ENCODE assay signal across 7 mouse cellular contexts in genomic region chr9:70656130-70657007, GRCm38 (mm10). TPM values are rescaled to one million over a fixed set of nuclear protein-coding genes. Genes with fewer than 3 reads are reported as not detected.
A peak's percentile ranks its signal among the peaks of the same experiment; 100 is the strongest.
DNase-seq lines count a peak whose midpoint lies in the region; ATAC-seq and TF ChIP-seq lines count a peak whose summit lies in the region.

Gm10642 (plus strand) TSS chr9:70656251.

- intact Hi-C loops in left cerebral cortex, postnatal 14 days (cut with DNase I), result no loop called here

- peaks cover 8% of the 10 kb centered on the region for H3K4me1 ChIP-seq in cortical plate, adult 2 months (ENCODE audit: control insufficient read depth, insufficient read depth, low read length)

- DNase-seq in adrenal gland, adult (ENCODE audit: inconsistent age in 2 of 2, low spot score in 1 of 2), result peak; percentile 60 to 84
- peak; percentile 34 for DNase-seq in gastrocnemius, postnatal 10 days
- peak; percentile 61 to 78 for DNase-seq in left cerebral cortex, postnatal 14 days (ENCODE audit: low spot score in 2 of 2)
- peak; percentile 30 to 63 for DNase-seq in right cerebral cortex, postnatal 36 days (ENCODE audit: low spot score in 2 of 2)

- H3K4me3 ChIP-seq in cortical plate, adult 2 months (ENCODE audit: insufficient read depth, low read length), result peak within 1 kb of the TSS; percentile 83

- no peak for TF ChIP-seq CTCF in cortical plate, adult 2 months (IDR thresholded peaks at IDR 0.05; ENCODE audit: extremely low read depth, insufficient read depth, low read length)

- 0 out of 2 replicates have a peak, but pooled peaks have one; percentile 46 for TF ChIP-seq POLR2A in cortical plate, adult 2 months (IDR thresholded peaks at IDR 0.05; ENCODE audit: extremely low read depth, insufficient read depth, low read length)

- H3K27ac ChIP-seq in cortical plate, adult 2 months (ENCODE audit: insufficient read depth, low read length), result peak within 1 kb of the TSS; percentile 98

- peak; percentile 50 for ATAC-seq in inflammation-experienced regulatory T-cells, adult 6 months
- ATAC-seq in megakaryocyte progenitor cell, adult 5-6 weeks (replicated peaks; ENCODE audit: poor library complexity), result peak; percentile 54

RNA-seq across cellular contexts. Expression of gene Gm10642, which starts in this region (rescaled TPM):
- polyA plus RNA-seq in cortical plate, adult 2 months (2012; rRNA removed), result 0.94 and 1.4 TPM in 2 replicates
- total RNA-seq in gastrocnemius, postnatal 10 days (2021), result under 1 TPM; 0.52 to 0.56 TPM
- under 1 TPM; 0.21 to 0.87 (median 0.30) TPM for polyA plus RNA-seq in inflammation-experienced regulatory T-cells, adult 6 months (2017; shearing (Covaris generic))
- total RNA-seq in left cerebral cortex, postnatal 14 days (2021), result 1 to 10 TPM; 1.7 to 1.9 TPM
- total RNA-seq in megakaryocyte progenitor cell, adult 5-6 weeks (2015), result 0.39 TPM in 1 of 2 replicates, not detected in the other
- total RNA-seq in megakaryocyte progenitor cell, adult 5-6 weeks (2017), result 0.14 and 0.92 TPM in 2 replicates

Comparison
In these comparisons a context has a peak if more than half of its experiments do, and no peak if none do; other contexts are left out.
1. Peak in every context shown above with its lines: DNase-seq, ATAC-seq, H3K4me3 ChIP-seq and H3K27ac ChIP-seq.
2. Peak in DNase-seq in gastrocnemius, postnatal 10 days; RNA of the gene not detected or under 1 TPM.
3. Peak in ATAC-seq in inflammation-experienced regulatory T-cells, adult 6 months; RNA of the gene not detected or under 1 TPM.
4. Peak in ATAC-seq in megakaryocyte progenitor cell, adult 5-6 weeks; RNA of the gene not detected or under 1 TPM.